Mouse (Mus musculus) brain, embryonic 14.5 days (tissue): ENCODE results near the gene Rgl1.

Experiments used
- CTCF ChIP-seq: fragments of 200-500 bp; IDR thresholded peaks from 2 replicates; pipeline ENCODE4 v1.5.1; 2012; ENCODE audit warnings: inconsistent platforms, mild to moderate bottlenecking, moderate library complexity, borderline replicate concordance; ENCODE audit not compliant: insufficient read depth, insufficient read length; ENCODE audit errors: extremely low read depth
- POLR2A ChIP-seq: fragments of 200-500 bp; IDR thresholded peaks from 2 replicates; pipeline ENCODE4 v1.6.1; 2012; ENCODE audit warnings: mild to moderate bottlenecking, inconsistent platforms, borderline replicate concordance; ENCODE audit not compliant: poor library complexity, insufficient read depth, insufficient read length, severe bottlenecking; ENCODE audit errors: extremely low read depth

DNA sequence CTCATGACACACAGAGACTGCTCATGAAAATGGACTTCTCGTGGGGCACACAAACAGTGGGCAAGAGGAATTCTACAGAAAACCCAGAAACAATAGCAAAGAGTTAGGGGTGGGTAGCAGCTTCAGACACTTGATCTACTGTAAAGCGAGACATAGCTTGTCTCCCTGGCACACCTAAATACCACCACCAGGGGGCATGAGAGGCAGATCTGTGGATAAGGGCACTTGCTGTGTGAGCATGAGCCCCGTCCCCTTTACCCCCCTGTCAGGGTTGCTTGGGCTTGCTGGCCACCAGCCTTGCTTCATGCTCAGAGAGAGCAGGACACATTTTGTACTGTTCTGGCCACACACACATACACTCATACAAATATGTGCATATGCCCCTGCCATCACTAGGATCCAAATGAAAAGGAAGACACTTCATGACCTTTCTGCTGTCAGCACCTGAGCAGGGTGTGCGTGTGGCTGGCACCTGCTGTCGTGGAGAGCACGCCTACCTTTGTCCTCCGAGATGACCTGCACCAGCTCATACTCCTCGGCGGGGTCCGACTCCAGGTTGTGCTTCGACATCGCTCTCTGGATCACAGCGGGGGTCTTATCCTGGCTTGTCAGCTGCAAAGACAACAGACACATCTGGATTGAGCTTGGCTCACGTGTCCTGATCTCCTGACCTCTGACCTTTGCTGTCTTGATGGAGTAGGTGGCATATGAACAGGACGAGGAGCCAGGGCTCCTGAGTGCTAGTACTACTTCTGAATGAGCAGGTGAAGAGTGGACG, 245.2 kb downstream of the Rgl1 start:
- TF ChIP-seq POLR2A (no peak), CTCF (peak; percentile 76; the same call in 1 of the 2 replicates)
